25 mouse cellular contexts compared by ENCODE assay signal in genomic region chr12:17036532-17036931, GRCm38 (mm10). TPM values are rescaled to one million over a fixed set of nuclear protein-coding genes. Genes with fewer than 3 reads are reported as not detected.
A peak's percentile ranks its signal among the peaks of the same experiment; 100 is the strongest.
DNase-seq lines count a peak whose midpoint lies in the region; ATAC-seq and TF ChIP-seq lines count a peak whose summit lies in the region.
"Had no signal": no experiment of that assay in that cellular context is flagged by ENCODE, and none has a peak within 500 bp of the region (broad histone marks: within the 10 kb centered on the region; RNA-seq: fewer than 3 reads in every experiment).

No protein-coding gene starts in this region.

- peaks cover 8% of the 10 kb centered on the region; the same call in 1 of the 2 replicates for H3K4me1 ChIP-seq in hindbrain, embryonic 16.5 days (ENCODE audit: control insufficient read depth, insufficient read depth, low read depth, low read length)
- H3K4me1 ChIP-seq in hindbrain, embryonic 12.5 days: peaks cover 2% of the 10 kb centered on the region
- H3K4me1 ChIP-seq in lung, embryonic 16.5 days (replicated peaks; ENCODE audit: control insufficient read depth, insufficient read depth, low read length): no peaks in the 10 kb centered on the region
- H3K4me1 ChIP-seq in limb, embryonic 14.5 days (ENCODE audit: control insufficient read depth, insufficient read depth, low read length): peaks cover 4% of the 10 kb centered on the region; the same call in 1 of the 2 replicates
- H3K4me1 ChIP-seq: heart, embryonic 15.5 days had no signal

- DNase-seq in lung, postnatal 14 days: no peak
- peak; percentile 13 for DNase-seq in brain, embryonic 14.5 days (ENCODE audit: low read depth)
- DNase-seq in limb, embryonic 14.5 days (ENCODE audit: low spot score): no peak
- DNase-seq in layer of hippocampus, postnatal 36 days: no peak
- DNase-seq: adrenal gland, postnatal 25 days; B cell, adult 2 months; cerebellum, adult 18-20 months; gastrocnemius, postnatal 14 days; heart, adult 11 months; kidney, adult 9 months; kidney, postnatal 10 days; liver; spleen, adult 18-20 months; thymus, postnatal 14 days had no signal

- no peak overlapping the region for H3K4me2 ChIP-seq in hindbrain, embryonic 16.5 days (ENCODE audit: low read length)
- no peak overlapping the region for H3K4me2 ChIP-seq in hindbrain, embryonic 12.5 days (replicated peaks)
- 0 out of 2 replicates have a peak overlapping the region, but pooled peaks have one; percentile 11 for H3K4me2 ChIP-seq in lung, embryonic 16.5 days (ENCODE audit: low read depth, low read length)
- no peak overlapping the region for H3K4me2 ChIP-seq in limb, embryonic 14.5 days (replicated peaks; ENCODE audit: low read depth, low read length, severe bottlenecking)
- H3K4me2 ChIP-seq: embryonic facial prominence, embryonic 13.5 days; forebrain, embryonic 12.5 days; heart, embryonic 15.5 days; lung, embryonic 14.5 days had no signal

- no peak for TF ChIP-seq POLR2A in brain, embryonic 14.5 days (IDR thresholded peaks at IDR 0.05; ENCODE audit: borderline replicate concordance, extremely low read depth, insufficient read depth, insufficient read length, poor library complexity, severe bottlenecking)
- TF ChIP-seq POLR2A in limb, embryonic 14.5 days (IDR thresholded peaks at IDR 0.05; ENCODE audit: borderline replicate concordance, extremely low read depth, insufficient read depth, insufficient read length): no peak

- peak; percentile 46; the same call in 1 of the 2 replicates for ATAC-seq in hindbrain, embryonic 16.5 days
- ATAC-seq in hindbrain, embryonic 12.5 days (ENCODE audit: low FRiP score): no peak
- no peak for ATAC-seq in lung, embryonic 16.5 days (ENCODE audit: low read depth)
- ATAC-seq in limb, embryonic 14.5 days (ENCODE audit: low FRiP score, low read depth): 0 out of 2 replicates have a peak, but pooled peaks have one; percentile 23
- ATAC-seq: intestine, postnatal 0 days had no signal

- 37% methylated on average over 9 of the region's 9 CpGs for WGBS in hindbrain, embryonic 16.5 days
- 54% methylated on average over 9 of the region's 9 CpGs for WGBS in hindbrain, embryonic 12.5 days
- WGBS in lung, embryonic 16.5 days: 51% methylated on average over 9 of the region's 9 CpGs
- 48% methylated on average over 9 of the region's 9 CpGs for WGBS in limb, embryonic 14.5 days

- no peak for TF ChIP-seq CTCF in brain, embryonic 14.5 days (IDR thresholded peaks at IDR 0.05; ENCODE audit: borderline replicate concordance, extremely low read depth, insufficient read depth, insufficient read length)

- no peak overlapping the region for H3K4me3 ChIP-seq in hindbrain, embryonic 16.5 days (ENCODE audit: low read length)
- H3K4me3 ChIP-seq in hindbrain, embryonic 12.5 days: no peak overlapping the region
- H3K4me3 ChIP-seq in lung, embryonic 16.5 days (ENCODE audit: low read length): 0 out of 2 replicates have a peak overlapping the region, but pooled peaks have one; percentile 4
- no peak overlapping the region for H3K4me3 ChIP-seq in limb, embryonic 14.5 days (replicated peaks; ENCODE audit: low read length)
- H3K4me3 ChIP-seq: embryonic facial prominence, embryonic 13.5 days; forebrain, embryonic 12.5 days; heart, embryonic 10.5 days; heart, embryonic 15.5 days had no signal

- no peaks in the 10 kb centered on the region for H3K36me3 ChIP-seq in hindbrain, embryonic 16.5 days (ENCODE audit: control insufficient read depth, insufficient read depth, low read length)
- no peaks in the 10 kb centered on the region for H3K36me3 ChIP-seq in hindbrain, embryonic 12.5 days
- H3K36me3 ChIP-seq in lung, embryonic 16.5 days (ENCODE audit: control insufficient read depth, insufficient read depth, low read length): no peaks in the 10 kb centered on the region
- no peaks in the 10 kb centered on the region for H3K36me3 ChIP-seq in limb, embryonic 14.5 days (ENCODE audit: control insufficient read depth, insufficient read depth, low read length)
- H3K36me3 ChIP-seq: embryonic facial prominence, embryonic 13.5 days; forebrain, embryonic 12.5 days; heart, embryonic 10.5 days; heart, embryonic 15.5 days had no signal

- H3K27me3 ChIP-seq in hindbrain, embryonic 16.5 days (replicated peaks; ENCODE audit: control insufficient read depth, insufficient read depth, low read length): no peaks in the 10 kb centered on the region
- no peaks in the 10 kb centered on the region for H3K27me3 ChIP-seq in hindbrain, embryonic 12.5 days
- no peaks in the 10 kb centered on the region for H3K27me3 ChIP-seq in lung, embryonic 16.5 days (ENCODE audit: control insufficient read depth, insufficient read depth, low read depth, low read length)
- H3K27me3 ChIP-seq in limb, embryonic 14.5 days (ENCODE audit: control insufficient read depth, insufficient read depth, low read length): no peaks in the 10 kb centered on the region
- H3K27me3 ChIP-seq: embryonic facial prominence, embryonic 13.5 days; heart, embryonic 15.5 days had no signal

- H3K9me3 ChIP-seq in hindbrain, embryonic 16.5 days (ENCODE audit: control insufficient read depth, low read length): no peaks in the 10 kb centered on the region
- no peaks in the 10 kb centered on the region for H3K9me3 ChIP-seq in hindbrain, embryonic 12.5 days (replicated peaks)
- H3K9me3 ChIP-seq in lung, embryonic 16.5 days (ENCODE audit: control insufficient read depth, low read length): no peaks in the 10 kb centered on the region
- H3K9me3 ChIP-seq in limb, embryonic 14.5 days (ENCODE audit: control insufficient read depth, low read length): no peaks in the 10 kb centered on the region
- H3K9me3 ChIP-seq: embryonic facial prominence, embryonic 13.5 days; forebrain, embryonic 12.5 days; heart, embryonic 10.5 days; heart, embryonic 15.5 days had no signal

- H3K9ac ChIP-seq in hindbrain, embryonic 16.5 days (ENCODE audit: low read depth, low read length): 0 out of 2 replicates have a peak overlapping the region, but pooled peaks have one; percentile 15
- H3K9ac ChIP-seq in hindbrain, embryonic 12.5 days: no peak overlapping the region
- H3K9ac ChIP-seq in lung, embryonic 16.5 days (ENCODE audit: low read length): no peak overlapping the region
- no peak overlapping the region for H3K9ac ChIP-seq in limb, embryonic 14.5 days (ENCODE audit: low read depth, low read length, severe bottlenecking)
- H3K9ac ChIP-seq: embryonic facial prominence, embryonic 13.5 days; forebrain, embryonic 12.5 days; heart, embryonic 15.5 days; liver, embryonic 14.5 days; lung, embryonic 14.5 days had no signal

- H3K27ac ChIP-seq in hindbrain, embryonic 16.5 days (ENCODE audit: low read depth, low read length): no peak overlapping the region
- H3K27ac ChIP-seq in hindbrain, embryonic 12.5 days: no peak overlapping the region
- no peak overlapping the region for H3K27ac ChIP-seq in lung, embryonic 16.5 days (ENCODE audit: low read length)
- H3K27ac ChIP-seq in limb, embryonic 14.5 days (replicated peaks; ENCODE audit: low read depth, low read length): no peak overlapping the region
- H3K27ac ChIP-seq: embryonic facial prominence, embryonic 13.5 days; forebrain, embryonic 12.5 days; heart, embryonic 10.5 days; heart, embryonic 15.5 days; liver, embryonic 14.5 days had no signal

RNA-seq across cellular contexts. Expression of gene 2410004P03Rik, which starts 25.0 kb away (rescaled TPM):
- 8.2 and 9.1 TPM in 2 replicates for polyA plus RNA-seq in hindbrain, embryonic 16.5 days (2015; fragmentation: Nextera tagmentation; extraction: Ambion mirVana)
- 3.5 TPM in 2 replicates for polyA plus RNA-seq in hindbrain, embryonic 12.5 days (2016; fragmentation: Nextera tagmentation; extraction: Ambion mirVana)
- polyA plus RNA-seq in lung, embryonic 16.5 days (2015; fragmentation: Nextera tagmentation; extraction: Ambion mirVana): 4.3 and 5.6 TPM in 2 replicates
- polyA plus RNA-seq in brain, embryonic 14.5 days (2012; rRNA removed): 1.8 and 2.8 TPM in 2 replicates
- 0.21 and 0.45 TPM in 2 replicates for polyA plus RNA-seq in limb, embryonic 14.5 days (2012; rRNA removed)
- polyA plus RNA-seq in limb, embryonic 14.5 days (2014; fragmentation: Nextera tagmentation; extraction: Ambion mirVana): 0.50 and 0.80 TPM in 2 replicates
- under 1 TPM; 0.25 to 0.61 TPM for total RNA-seq in layer of hippocampus, postnatal 36 days (2021)
- total RNA-seq: adrenal gland, adult 18-20 months; adrenal gland, postnatal 25 days; gastrocnemius, postnatal 14 days had no signal

RNA-seq across cellular contexts. Expression of gene Pqlc3, which starts 36.3 kb away (rescaled TPM):
- polyA plus RNA-seq in hindbrain, embryonic 16.5 days (2015; fragmentation: Nextera tagmentation; extraction: Ambion mirVana): 1.7 and 2.1 TPM in 2 replicates
- polyA plus RNA-seq in hindbrain, embryonic 12.5 days (2016; fragmentation: Nextera tagmentation; extraction: Ambion mirVana): 3.3 and 3.6 TPM in 2 replicates
- polyA plus RNA-seq in lung, embryonic 16.5 days (2015; fragmentation: Nextera tagmentation; extraction: Ambion mirVana): 6.2 and 7.6 TPM in 2 replicates
- 1.1 and 1.2 TPM in 2 replicates for polyA plus RNA-seq in brain, embryonic 14.5 days (2012; rRNA removed)
- polyA plus RNA-seq in limb, embryonic 14.5 days (2012; rRNA removed): 8.4 and 10.6 TPM in 2 replicates
- 12.8 and 13.5 TPM in 2 replicates for polyA plus RNA-seq in limb, embryonic 14.5 days (2014; fragmentation: Nextera tagmentation; extraction: Ambion mirVana)
- 1 to 10 TPM; 1.0 to 1.2 TPM for total RNA-seq in layer of hippocampus, postnatal 36 days (2021)

Comparison
In these comparisons a context has a peak if more than half of its experiments do, and no peak if none do; other contexts are left out.
1. ATAC-seq: peak in hindbrain, embryonic 16.5 days (single experiment) and limb, embryonic 14.5 days (single experiment); none in hindbrain, embryonic 12.5 days (single experiment) and lung, embryonic 16.5 days (single experiment).